Mouse (Mus musculus) bone marrow macrophage, adult 2 months (primary cell): Measurements from ENCODE around the gene Olfm2. TPM values are rescaled to one million over a fixed set of nuclear protein-coding genes. Genes with fewer than 3 reads are reported as not detected.

Experiments used
- H3K27ac ChIP-seq: 2 replicates; pipeline ENCODE4 v1.5.1; 2012; ENCODE audit warnings: low read depth, low read length; ENCODE audit not compliant: insufficient read depth
- H3K4me1 ChIP-seq: 2 replicates; pipeline ENCODE4 v1.6.1; 2012; ENCODE audit warnings: low read length; ENCODE audit not compliant: control insufficient read depth, insufficient read depth
- H3K4me3 ChIP-seq: 2 replicates; pipeline ENCODE4 v1.5.1; 2012; ENCODE audit warnings: mild to moderate bottlenecking, low read length, moderate library complexity; ENCODE audit not compliant: insufficient read depth
- CTCF ChIP-seq: IDR thresholded peaks from 2 replicates; pipeline ENCODE4 v1.5.1; 2012; ENCODE audit warnings: low read depth, mild to moderate bottlenecking, low read length, moderate library complexity
- POLR2A ChIP-seq: IDR thresholded peaks from 2 replicates; pipeline ENCODE4 v1.6.1; 2012; ENCODE audit warnings: mild to moderate bottlenecking, low read depth, low read length, borderline replicate concordance
- polyA plus RNA-seq: library from polyadenylated mRNA; stranded (reverse); fragments of >200 nt; gene quantifications from 2 replicates; pipeline ENCODE4 v1.2.4, GENCODE M21; 2012; ENCODE audit not compliant: missing spikeins, insufficient read depth, insufficient read length

Olfm2 gene
- polyA plus RNA-seq, 1 experiment, result not detected

DNA sequence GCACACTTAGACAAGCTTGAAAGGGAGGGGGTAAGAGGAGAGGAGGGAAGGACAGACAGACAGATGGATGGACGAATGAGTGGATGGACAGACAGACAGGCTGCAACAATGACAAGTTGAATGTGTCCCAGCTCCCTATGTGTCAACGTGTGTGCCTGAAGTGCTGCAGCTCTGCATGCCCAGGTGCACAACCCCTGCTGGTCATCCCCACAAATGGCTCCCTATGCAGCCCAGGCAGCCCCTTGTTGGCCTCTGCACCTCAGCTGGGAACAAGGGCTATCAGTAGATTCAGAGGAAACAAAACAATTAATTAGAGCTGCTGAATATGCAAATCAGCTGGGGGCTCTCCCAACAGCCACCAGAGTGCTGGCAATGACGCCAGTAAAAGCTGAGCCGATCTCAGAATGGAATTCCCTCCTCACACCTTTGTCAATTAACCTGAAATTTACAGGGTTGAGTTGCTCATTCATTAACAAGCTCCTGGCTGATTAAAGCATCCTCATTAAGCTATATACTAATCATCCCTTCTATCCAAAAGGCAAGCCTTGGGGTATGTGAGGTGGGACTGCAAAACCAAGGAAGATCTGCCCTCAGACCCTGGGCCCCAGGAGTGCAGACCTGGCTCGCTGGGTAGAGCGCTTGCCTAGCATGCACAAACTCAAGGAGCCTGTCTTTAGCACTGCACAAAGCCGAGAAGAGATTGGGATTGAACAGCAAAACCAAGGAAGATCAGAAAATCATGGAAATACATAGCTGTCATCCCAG lies 16.2 kb upstream of the Olfm2 start:
- TF ChIP-seq POLR2A (no peak), CTCF (no peak)
- Histone ChIP-seq H3K4me1 (peaks cover 13% of the 10 kb centered on the region), H3K4me3 (no peak overlapping the region), H3K27ac (no peak overlapping the region)

DNA sequence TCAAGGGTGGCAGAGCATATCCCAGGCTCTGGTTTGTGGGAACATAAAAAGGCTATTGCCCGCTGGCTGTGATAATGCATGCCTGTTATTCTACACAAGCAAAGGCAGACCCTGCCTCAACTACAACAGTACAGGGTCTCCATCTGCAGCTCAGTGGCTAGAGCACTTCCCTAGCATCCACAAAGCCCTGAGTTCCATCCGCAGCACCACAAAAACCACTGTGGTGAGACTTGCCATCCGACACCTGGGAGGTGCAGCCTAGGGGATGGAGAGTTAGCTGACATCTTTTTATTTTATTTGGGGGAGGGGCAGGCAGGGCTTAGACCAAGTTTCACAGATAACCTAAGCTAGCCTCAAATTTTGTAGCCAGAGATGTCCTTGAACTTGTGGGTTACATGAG lies 15.2 kb upstream of the Olfm2 start:
- Histone ChIP-seq H3K4me3 (no peak overlapping the region), H3K27ac (no peak overlapping the region), H3K4me1 (peaks cover 13% of the 10 kb centered on the region)
- TF ChIP-seq CTCF (no peak), POLR2A (no peak)

DNA sequence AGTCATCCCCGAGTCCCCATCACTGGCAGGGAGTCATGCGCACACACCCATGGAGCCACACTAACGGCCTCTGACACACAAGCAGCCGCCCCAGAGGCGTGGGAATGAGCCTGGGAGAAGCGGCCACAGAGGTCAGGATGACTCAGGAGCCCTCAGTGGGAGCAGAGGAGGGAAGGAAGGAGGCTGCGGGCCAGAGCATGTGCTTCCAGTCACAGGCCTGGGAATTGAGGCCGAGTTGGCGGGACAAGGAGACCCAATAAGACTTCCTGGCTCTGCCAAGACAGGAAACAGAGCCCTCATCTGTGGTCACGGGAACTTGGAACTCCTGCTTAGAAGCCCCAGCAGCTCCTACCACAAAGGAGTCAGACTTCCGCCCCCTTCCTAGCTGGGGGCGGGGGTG lies 14.7 kb upstream of the Olfm2 start:
- TF ChIP-seq CTCF, result no peak
- TF ChIP-seq POLR2A, result no peak
- Histone ChIP-seq H3K4me3 (no peak overlapping the region), H3K27ac (no peak overlapping the region), H3K4me1 (peaks cover 13% of the 10 kb centered on the region)

GRCm38 (mm10) chr9:20758896-20759295 lies 12.7 kb upstream of the Olfm2 start:
- TF ChIP-seq CTCF (no peak), POLR2A (no peak)
- Histone ChIP-seq H3K27ac (no peak overlapping the region), H3K4me3 (no peak overlapping the region), H3K4me1 (0 out of 2 replicates have a peak, but pooled peaks cover 3% of the 10 kb centered on the region)

DNA sequence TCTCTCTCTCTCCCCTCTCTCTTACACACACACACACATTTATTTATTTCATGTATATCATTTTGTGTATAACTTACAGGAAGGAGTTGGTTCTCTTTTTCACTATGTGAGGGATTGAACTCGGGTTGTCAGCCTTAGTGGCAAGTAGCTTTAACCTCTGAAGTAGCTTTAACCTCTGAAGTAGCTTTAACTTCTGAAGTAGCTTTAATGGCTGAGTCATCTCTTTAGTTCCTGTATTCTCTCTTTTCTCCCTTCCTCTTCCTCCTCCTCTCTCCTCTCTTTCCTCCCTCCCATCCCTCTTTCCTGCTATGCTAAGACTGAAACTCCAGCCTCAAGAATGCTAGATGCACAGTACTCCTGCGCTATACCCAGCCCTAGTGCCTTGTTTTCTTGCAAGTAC lies 12.1 kb upstream of the Olfm2 start:
- no peak overlapping the region for H3K27ac ChIP-seq
- TF ChIP-seq POLR2A, result no peak
- TF ChIP-seq CTCF, result no peak
- H3K4me3 ChIP-seq, result no peak overlapping the region
- H3K4me1 ChIP-seq, result 0 out of 2 replicates have a peak, but pooled peaks cover 3% of the 10 kb centered on the region

GRCm38 (mm10) chr9:20757087-20757955 lies 11.2 kb upstream of the Olfm2 start:
- no peak for TF ChIP-seq POLR2A
- TF ChIP-seq CTCF, result peak; percentile 40
- Histone ChIP-seq H3K4me3 (no peak overlapping the region), H3K27ac (no peak overlapping the region), H3K4me1 (0 out of 2 replicates have a peak, but pooled peaks cover 3% of the 10 kb centered on the region)

- TF ChIP-seq CTCF (no peak), POLR2A (no peak)
- Histone ChIP-seq H3K27ac (no peak overlapping the region), H3K4me3 (no peak overlapping the region), H3K4me1 (0 out of 2 replicates have a peak, but pooled peaks cover 3% of the 10 kb centered on the region)
These were observed 10.0 kb upstream of the Olfm2 start for GRCm38 (mm10) chr9:20756081-20756700.

- Histone ChIP-seq H3K4me1 (no peaks in the 10 kb centered on the region), H3K4me3 (no peak overlapping the region), H3K27ac (no peak overlapping the region)
- TF ChIP-seq POLR2A (no peak), CTCF (no peak)
These were observed 8.2 kb upstream of the Olfm2 start for GRCm38 (mm10) chr9:20754335-20754734.

- no peak overlapping the region for H3K4me3 ChIP-seq
- no peak for TF ChIP-seq POLR2A
- H3K4me1 ChIP-seq, result no peaks in the 10 kb centered on the region
- no peak overlapping the region for H3K27ac ChIP-seq
These were observed 5.4 kb upstream of the Olfm2 start for GRCm38 (mm10) chr9:20751477-20752029.

DNA sequence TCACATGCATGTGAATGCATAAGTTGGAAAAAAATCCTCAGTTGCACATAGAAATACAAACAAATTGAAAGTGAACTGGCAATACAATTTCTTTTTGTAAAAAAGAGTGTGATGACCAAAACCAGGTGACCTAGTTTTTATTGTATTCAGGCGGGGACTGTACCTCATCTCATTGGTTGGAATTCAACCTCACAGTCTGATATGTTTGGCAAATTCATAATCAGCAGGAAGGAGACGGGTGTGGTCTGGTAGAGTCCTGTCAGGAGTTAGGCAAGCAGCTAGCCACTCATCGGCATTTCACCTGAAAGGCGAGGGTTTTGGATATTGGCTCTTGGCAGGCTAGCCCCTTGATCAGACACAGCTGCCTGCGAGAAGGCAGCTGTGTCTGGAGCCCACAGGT lies 3.1 kb upstream of the Olfm2 start:
- Histone ChIP-seq H3K4me3 (no peak overlapping the region), H3K27ac (no peak overlapping the region), H3K4me1 (no peaks in the 10 kb centered on the region)
- TF ChIP-seq CTCF, result no peak
- no peak for TF ChIP-seq POLR2A
